Mouse (Mus musculus) G1E (cell line): ENCODE measurements at regions not wholly inside any gene's neighbourhood (a gene's known extent, or its start where the extent isn't known, plus 50 kb on each side); places are given as distances from the start of the nearest gene placed in this dataset.

ENCODE experiments used
- CTCF ChIP-seq: IDR thresholded peaks from 2 replicates; pipeline ENCODE4 v1.5.1; 2012; ENCODE audit warnings: low read depth, low read length, inconsistent platforms, mixed read lengths
- GATA1 ChIP-seq: IDR thresholded peaks from 2 replicates; pipeline ENCODE4 v1.6.1; 2012; ENCODE audit warnings: borderline replicate concordance, low read length, inconsistent platforms, mixed read lengths
- TAL1 ChIP-seq: conservative IDR thresholded peaks from 2 replicates; pipeline ENCODE4 v1.6.1; 2012; ENCODE audit warnings: low read depth, low read length, inconsistent platforms, mixed read lengths

GRCm38 (mm10) chr12:70673188-70673587 lies 152.1 kb upstream of the Frmd6 start:
- TF ChIP-seq CTCF (no peak), GATA1 (no peak), TAL1 (no peak)
